Mouse (Mus musculus) inflammation-experienced regulatory T-cells, adult 6 months (primary cell): ENCODE measurements around the gene Rpn2. TPM values are rescaled to one million over a fixed set of nuclear protein-coding genes. Genes with fewer than 3 reads are reported as not detected.

Source experiments
- ATAC-seq: one replicate; pipeline ENCODE4 v1.8.0; 2017
- polyA plus RNA-seq, 3 experiments: library from polyadenylated mRNA; unstranded; fragments of 100-300 nt; shearing (Covaris generic); gene quantifications; one replicate each; pipeline ENCODE4 v1.2.1; 2017

Gene Rpn2
- polyA plus RNA-seq, 3 experiments from 2014 or later, result 197 to 242 (median 205) TPM

GRCm38 (mm10) chr2:157310963-157311637 lies 32.3 kb downstream of the Rpn2 start:
- no peak for ATAC-seq

GRCm38 (mm10) chr2:157313718-157314117 lies 34.9 kb downstream of the Rpn2 start:
- no peak for ATAC-seq

GRCm38 (mm10) chr2:157314310-157314709 lies 35.5 kb downstream of the Rpn2 start:
- ATAC-seq, result no peak

- no peak for ATAC-seq
Observed at GRCm38 (mm10) chr2:157315486-157315885, 36.7 kb downstream of the Rpn2 start.

- ATAC-seq, result no peak
Observed at GRCm38 (mm10) chr2:157316358-157316933, 37.6 kb downstream of the Rpn2 start.

GRCm38 (mm10) chr2:157317220-157317619 lies 38.4 kb downstream of the Rpn2 start:
- no peak for ATAC-seq

GRCm38 (mm10) chr2:157320135-157320534 lies 41.3 kb downstream of the Rpn2 start:
- no peak for ATAC-seq

- ATAC-seq, result no peak
Observed at GRCm38 (mm10) chr2:157320886-157321285, 42.1 kb downstream of the Rpn2 start.

- no peak for ATAC-seq
Observed at GRCm38 (mm10) chr2:157322029-157322766, 43.4 kb downstream of the Rpn2 start.

GRCm38 (mm10) chr2:157325238-157325637 lies 46.4 kb downstream of the Rpn2 start:
- no peak for ATAC-seq

- no peak for ATAC-seq
Observed at GRCm38 (mm10) chr2:157328106-157328505, 49.3 kb downstream of the Rpn2 start.

- no peak for ATAC-seq
Observed at GRCm38 (mm10) chr2:157328570-157328969, 49.8 kb downstream of the Rpn2 start.

- no peak for ATAC-seq
Observed at GRCm38 (mm10) chr2:157332059-157332458, 53.2 kb downstream of the Rpn2 start.

GRCm38 (mm10) chr2:157338663-157339062 lies 59.8 kb downstream of the Rpn2 start:
- no peak for ATAC-seq

- ATAC-seq, result no peak
Observed at GRCm38 (mm10) chr2:157339532-157339931, 60.7 kb downstream of the Rpn2 start.

- ATAC-seq, result no peak
Observed at GRCm38 (mm10) chr2:157340221-157340741, 61.5 kb downstream of the Rpn2 start.

- no peak for ATAC-seq
Observed at GRCm38 (mm10) chr2:157341554-157342270, 62.9 kb downstream of the Rpn2 start.

GRCm38 (mm10) chr2:157342328-157342926 lies 63.6 kb downstream of the Rpn2 start:
- no peak for ATAC-seq

GRCm38 (mm10) chr2:157343337-157343736 lies 64.5 kb downstream of the Rpn2 start:
- no peak for ATAC-seq

- no peak for ATAC-seq
Observed at GRCm38 (mm10) chr2:157347361-157348159, 68.7 kb downstream of the Rpn2 start, which contains the start of gene Ghrh. Gene Ghrh, minus strand, starts transcription at chr2:157347506.

GRCm38 (mm10) chr2:157349121-157349778 lies 70.4 kb downstream of the Rpn2 start:
- no peak for ATAC-seq
